Mouse (Mus musculus) lung, adult 2 months (tissue): Measurements from ENCODE around the gene Gtf2i.

Experiments
- CTCF ChIP-seq: fragments of 200-500 bp; IDR thresholded peaks from 2 replicates; pipeline ENCODE4 v1.5.1; 2011; ENCODE audit warnings: mild to moderate bottlenecking, low read length, control low read depth; ENCODE audit not compliant: insufficient read depth
- POLR2A ChIP-seq: fragments of 200-500 bp; IDR thresholded peaks from 2 replicates; pipeline ENCODE4 v1.6.1; 2011; ENCODE audit warnings: low read depth, mild to moderate bottlenecking, control low read depth, low read length, borderline replicate concordance; ENCODE audit errors: extremely low read depth

DNA sequence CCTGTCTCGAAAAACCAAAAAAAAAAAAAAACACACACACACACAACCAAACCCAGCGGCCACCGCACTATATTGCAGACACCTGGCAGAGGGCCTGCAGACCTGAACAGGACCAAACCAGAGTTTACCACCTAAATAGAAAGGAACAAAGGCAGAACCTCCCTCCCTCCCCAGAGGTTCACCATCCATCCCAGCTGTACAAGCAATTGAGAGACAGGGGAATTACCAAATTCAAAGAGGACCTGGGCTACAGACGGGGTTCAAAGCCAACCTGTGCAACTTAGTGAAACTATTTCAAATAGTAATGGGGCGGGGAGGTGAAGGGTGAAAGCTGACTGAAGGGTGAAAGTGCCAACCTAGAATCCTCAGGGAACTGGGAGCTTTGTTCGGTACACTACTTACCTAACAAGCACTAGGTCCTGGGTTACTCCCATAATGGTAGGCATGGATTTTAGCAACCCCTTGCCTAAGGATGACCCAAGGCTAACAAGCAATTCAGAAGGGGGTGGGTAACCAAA, 2.6 kb downstream of the Gtf2i start:
- TF ChIP-seq CTCF (no peak), POLR2A (no peak)
